Mouse (Mus musculus): Measurements from ENCODE around the gene Clic5. TPM values are rescaled to one million over a fixed set of nuclear protein-coding genes. Genes with fewer than 3 reads are reported as not detected.

Clic5 gene
- total RNA-seq, 1 experiment from 2014 or later, result 0.67 TPM

GRCm38 (mm10) chr17:44188769-44189145, 373 bp downstream of the Clic5 start:
- no peak for ATAC-seq (replicated peaks; ENCODE audit: insufficient number of reproducible peaks, low FRiP score, low TSS enrichment, poor library complexity, severe bottlenecking)

GRCm38 (mm10) chr17:44189696-44190095, 1.3 kb downstream of the Clic5 start:
- ATAC-seq (replicated peaks; ENCODE audit: insufficient number of reproducible peaks, low FRiP score, low TSS enrichment, poor library complexity, severe bottlenecking), result no peak

- no peak for ATAC-seq (replicated peaks; ENCODE audit: insufficient number of reproducible peaks, low FRiP score, low TSS enrichment, poor library complexity, severe bottlenecking)
Observed at GRCm38 (mm10) chr17:44190246-44190645, 1.9 kb downstream of the Clic5 start.

- ATAC-seq (replicated peaks; ENCODE audit: insufficient number of reproducible peaks, low FRiP score, low TSS enrichment, poor library complexity, severe bottlenecking), result no peak
Observed at GRCm38 (mm10) chr17:44192981-44193380, 4.6 kb downstream of the Clic5 start.

GRCm38 (mm10) chr17:44199158-44199557, 10.8 kb downstream of the Clic5 start:
- no peak for ATAC-seq (replicated peaks; ENCODE audit: insufficient number of reproducible peaks, low FRiP score, low TSS enrichment, poor library complexity, severe bottlenecking)

GRCm38 (mm10) chr17:44202952-44203351, 14.6 kb downstream of the Clic5 start:
- no peak for ATAC-seq (replicated peaks; ENCODE audit: insufficient number of reproducible peaks, low FRiP score, low TSS enrichment, poor library complexity, severe bottlenecking)

GRCm38 (mm10) chr17:44204787-44205186, 16.4 kb downstream of the Clic5 start:
- no peak for ATAC-seq (replicated peaks; ENCODE audit: insufficient number of reproducible peaks, low FRiP score, low TSS enrichment, poor library complexity, severe bottlenecking)

- no peak for ATAC-seq (replicated peaks; ENCODE audit: insufficient number of reproducible peaks, low FRiP score, low TSS enrichment, poor library complexity, severe bottlenecking)
Observed at GRCm38 (mm10) chr17:44205562-44205961, 17.2 kb downstream of the Clic5 start.

GRCm38 (mm10) chr17:44208900-44209299, 20.5 kb downstream of the Clic5 start:
- no peak for ATAC-seq (replicated peaks; ENCODE audit: insufficient number of reproducible peaks, low FRiP score, low TSS enrichment, poor library complexity, severe bottlenecking)

- no peak for ATAC-seq (replicated peaks; ENCODE audit: insufficient number of reproducible peaks, low FRiP score, low TSS enrichment, poor library complexity, severe bottlenecking)
Observed at GRCm38 (mm10) chr17:44212960-44213619, 24.7 kb downstream of the Clic5 start.

GRCm38 (mm10) chr17:44215196-44215799, 26.9 kb downstream of the Clic5 start:
- no peak for ATAC-seq (replicated peaks; ENCODE audit: insufficient number of reproducible peaks, low FRiP score, low TSS enrichment, poor library complexity, severe bottlenecking)

GRCm38 (mm10) chr17:44217185-44217584, 28.8 kb downstream of the Clic5 start:
- ATAC-seq (replicated peaks; ENCODE audit: insufficient number of reproducible peaks, low FRiP score, low TSS enrichment, poor library complexity, severe bottlenecking), result no peak

- ATAC-seq (replicated peaks; ENCODE audit: insufficient number of reproducible peaks, low FRiP score, low TSS enrichment, poor library complexity, severe bottlenecking), result no peak
Observed at GRCm38 (mm10) chr17:44219943-44220342, 31.6 kb downstream of the Clic5 start.

GRCm38 (mm10) chr17:44228428-44228827, 40.0 kb downstream of the Clic5 start:
- no peak for ATAC-seq (replicated peaks; ENCODE audit: insufficient number of reproducible peaks, low FRiP score, low TSS enrichment, poor library complexity, severe bottlenecking)

- ATAC-seq (replicated peaks; ENCODE audit: insufficient number of reproducible peaks, low FRiP score, low TSS enrichment, poor library complexity, severe bottlenecking), result no peak
Observed at GRCm38 (mm10) chr17:44230083-44230482, 41.7 kb downstream of the Clic5 start.

- peak; percentile 51; the same call in 1 of the 2 replicates for ATAC-seq (replicated peaks; ENCODE audit: insufficient number of reproducible peaks, low FRiP score, low TSS enrichment, poor library complexity, severe bottlenecking)
Observed at GRCm38 (mm10) chr17:44239030-44239721, 50.8 kb downstream of the Clic5 start.

GRCm38 (mm10) chr17:44240742-44241141, 52.4 kb downstream of the Clic5 start:
- no peak for ATAC-seq (replicated peaks; ENCODE audit: insufficient number of reproducible peaks, low FRiP score, low TSS enrichment, poor library complexity, severe bottlenecking)

GRCm38 (mm10) chr17:44244096-44244495, 55.7 kb downstream of the Clic5 start:
- ATAC-seq (replicated peaks; ENCODE audit: insufficient number of reproducible peaks, low FRiP score, low TSS enrichment, poor library complexity, severe bottlenecking), result no peak

GRCm38 (mm10) chr17:44244625-44245024, 56.2 kb downstream of the Clic5 start:
- ATAC-seq (replicated peaks; ENCODE audit: insufficient number of reproducible peaks, low FRiP score, low TSS enrichment, poor library complexity, severe bottlenecking), result no peak

GRCm38 (mm10) chr17:44246153-44246700, 57.8 kb downstream of the Clic5 start:
- no peak for ATAC-seq (replicated peaks; ENCODE audit: insufficient number of reproducible peaks, low FRiP score, low TSS enrichment, poor library complexity, severe bottlenecking)
